Mouse (Mus musculus): ENCODE results near the gene Miga1.

DNA sequence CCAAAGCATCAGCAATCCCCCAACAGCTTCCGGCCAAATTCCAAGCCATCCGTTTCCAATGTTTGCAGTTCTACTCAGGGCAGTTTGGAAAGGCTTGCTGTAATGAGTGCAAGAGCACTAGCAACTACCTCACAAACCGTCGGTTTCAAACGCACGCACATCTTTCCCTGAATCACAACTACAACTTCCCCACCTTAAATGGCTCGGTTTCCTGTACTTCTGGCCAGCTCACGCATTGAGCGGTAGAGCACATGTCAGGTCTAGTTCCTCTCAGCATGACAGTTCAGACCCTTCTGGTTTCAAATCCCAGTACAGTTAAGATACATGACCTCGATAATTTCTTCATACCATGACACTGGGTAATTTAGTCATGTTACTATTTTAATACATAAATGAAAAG, 6.6 kb downstream of the Miga1 start:
- TF ChIP-seq GATA1 (IDR thresholded peaks at IDR 0.05; ENCODE audit: borderline replicate concordance, low read length) (no peak), FLI1 (IDR thresholded peaks at IDR 0.05; ENCODE audit: low read length) (no peak)

Data from megakaryocyte, embryonic 14.5 days (primary cell).